Mouse (Mus musculus) heart, postnatal 0 days (tissue): ENCODE data around the gene Zfp446.

Source experiments
- CTCF ChIP-seq: IDR thresholded peaks from 2 replicates; pipeline ENCODE4 v1.5.1; 2016; ENCODE audit warnings: antibody characterized with exemption, control low read depth, low read depth
- EP300 ChIP-seq: IDR thresholded peaks from 2 replicates; pipeline ENCODE4 v1.6.1; 2016; ENCODE audit warnings: antibody characterized with exemption, low read depth

- no peak for TF ChIP-seq CTCF
- TF ChIP-seq EP300, result no peak
Measured at GRCm38 (mm10) chr7:13010005-13010908, 32.6 kb downstream of the Zfp446 start, which contains the start of gene Zbtb45.
